ENCODE assay signal across 12 mouse cellular contexts in genomic region chr13:26538928-26539327, GRCm38 (mm10).
"Had no signal": no experiment of that assay in that cellular context is flagged by ENCODE, and none has a peak within 500 bp of the region (broad histone marks: within the 10 kb centered on the region; RNA-seq: fewer than 3 reads in every experiment).

No protein-coding gene starts in this region.

- H3K4me1 ChIP-seq: intestine, embryonic 15.5 days; midbrain, embryonic 13.5 days had no signal

- H3K4me3 ChIP-seq: intestine, embryonic 15.5 days; layer of hippocampus, adult 2 months; midbrain, embryonic 13.5 days had no signal

- ATAC-seq: intestine, embryonic 15.5 days; midbrain, embryonic 13.5 days had no signal

- H3K9ac ChIP-seq: intestine, embryonic 15.5 days; liver, embryonic 14.5 days; midbrain, embryonic 13.5 days had no signal

- H3K9me3 ChIP-seq: intestine, embryonic 15.5 days; midbrain, embryonic 13.5 days had no signal

- H3K27ac ChIP-seq: intestine, embryonic 15.5 days; layer of hippocampus, adult 2 months; liver, embryonic 14.5 days; midbrain, embryonic 13.5 days had no signal

- DNase-seq: kidney, adult 9 months; kidney, postnatal 4 days; left cerebral cortex, postnatal 4 days; lung, adult 18-20 months; right cerebral cortex, postnatal 4 days; spleen, adult 18-20 months; thymus, adult 18-20 months; thymus, postnatal 25 days had no signal

- H3K27me3 ChIP-seq: intestine, embryonic 15.5 days; midbrain, embryonic 13.5 days had no signal

- H3K4me2 ChIP-seq: intestine, embryonic 15.5 days; midbrain, embryonic 13.5 days had no signal

- H3K36me3 ChIP-seq: intestine, embryonic 15.5 days; midbrain, embryonic 13.5 days had no signal
